Comparison of ENCODE assay signal across 20 mouse cellular contexts in the genomic region with DNA sequence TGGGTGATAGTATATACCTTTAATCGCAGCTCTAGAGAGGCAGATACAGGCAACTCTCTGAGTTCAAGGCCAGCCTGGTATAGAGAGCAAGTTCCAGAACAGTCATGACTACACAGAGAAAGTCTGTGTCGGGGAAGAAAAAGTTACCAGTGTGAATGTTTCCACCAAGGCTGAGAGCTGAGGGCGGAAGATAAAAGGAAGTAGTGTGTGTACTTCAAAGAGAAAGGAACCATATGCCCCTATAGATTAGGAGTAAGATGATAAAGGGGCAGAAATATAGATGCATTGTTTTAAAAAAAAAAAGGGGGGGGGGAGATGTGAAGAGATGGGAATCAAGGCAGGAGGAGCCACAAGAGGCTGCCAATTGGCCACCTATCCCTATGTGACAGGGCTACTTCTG.
DNase-seq lines count a peak whose midpoint lies in the region; ATAC-seq and TF ChIP-seq lines count a peak whose summit lies in the region.
"Had no signal": no experiment of that assay in that cellular context is flagged by ENCODE, and none has a peak within 500 bp of the region (broad histone marks: within the 10 kb centered on the region; RNA-seq: fewer than 3 reads in every experiment).

No protein-coding gene starts in this region.

- peak overlapping the region; percentile 77 for H3K4me3 ChIP-seq in megakaryocyte, embryonic 14.5 days (replicated peaks)
- peak overlapping the region; percentile 47 to 58; a peak in 3 of 4 replicates for H3K4me3 ChIP-seq in MEL (ENCODE audit: control insufficient read depth in 1 of 2, insufficient read depth in 1 of 2, low read depth in 2 of 2, low read length in 2 of 2)
- no peak overlapping the region for H3K4me3 ChIP-seq in liver, embryonic 13.5 days (replicated peaks)
- no peak overlapping the region for H3K4me3 ChIP-seq in heart, embryonic 12.5 days
- H3K4me3 ChIP-seq: embryonic facial prominence, embryonic 13.5 days; forebrain, embryonic 12.5 days; heart, adult 2 months; hindbrain, embryonic 15.5 days had no signal

- H3K27ac ChIP-seq in MEL (ENCODE audit: control insufficient read depth, low read depth, low read length), result peak overlapping the region; percentile 78
- no peak overlapping the region for H3K27ac ChIP-seq in liver, embryonic 13.5 days
- no peak overlapping the region for H3K27ac ChIP-seq in heart, embryonic 12.5 days (ENCODE audit: poor library complexity, severe bottlenecking)
- H3K27ac ChIP-seq: embryonic facial prominence, embryonic 13.5 days; forebrain, embryonic 12.5 days; heart, adult 2 months; hindbrain, embryonic 15.5 days had no signal

- TF ChIP-seq RAD21 in MEL (IDR thresholded peaks at IDR 0.05; ENCODE audit: low read depth, low read length), result no peak

- H3K79me2 ChIP-seq in MEL (ENCODE audit: control insufficient read depth, insufficient read depth, low read length, poor library complexity), result no peaks in the 10 kb centered on the region

- TF ChIP-seq EP300 in MEL (IDR thresholded peaks at IDR 0.05; ENCODE audit: low read depth in 1 of 2, low read length in 2 of 2), result peak; percentile 87 to 91

- TF ChIP-seq POLR2A in MEL (IDR thresholded peaks at IDR 0.05; ENCODE audit: control insufficient read depth in 1 of 2, insufficient read depth in 1 of 2, low read depth in 1 of 2, low read length in 2 of 2, poor library complexity in 1 of 2), result no peak

- H3K36me3 ChIP-seq in megakaryocyte, embryonic 14.5 days (replicated peaks; ENCODE audit: low read length), result peaks cover 92% of the 10 kb centered on the region
- peaks cover 0 to 17% of the 10 kb centered on the region in 2 experiments; a peak in 2 of 4 replicates for H3K36me3 ChIP-seq in MEL (ENCODE audit: control insufficient read depth in 1 of 2, insufficient read depth in 2 of 2, low read length in 2 of 2)
- no peaks in the 10 kb centered on the region for H3K36me3 ChIP-seq in liver, embryonic 13.5 days
- H3K36me3 ChIP-seq in heart, embryonic 12.5 days, result no peaks in the 10 kb centered on the region; the same call in 1 of the 2 replicates
- H3K36me3 ChIP-seq: forebrain, embryonic 12.5 days; hindbrain, embryonic 15.5 days had no signal

- no peaks in the 10 kb centered on the region for H3K9me3 ChIP-seq in megakaryocyte, embryonic 14.5 days
- H3K9me3 ChIP-seq in MEL (replicated peaks; ENCODE audit: insufficient read depth, low read length), result no peaks in the 10 kb centered on the region
- H3K9me3 ChIP-seq in liver, embryonic 13.5 days (replicated peaks), result no peaks in the 10 kb centered on the region
- no peaks in the 10 kb centered on the region for H3K9me3 ChIP-seq in heart, embryonic 12.5 days (replicated peaks)
- H3K9me3 ChIP-seq: embryonic facial prominence, embryonic 13.5 days; forebrain, embryonic 12.5 days; hindbrain, embryonic 15.5 days had no signal

- peaks cover 54% of the 10 kb centered on the region for H3K4me1 ChIP-seq in megakaryocyte, embryonic 14.5 days
- H3K4me1 ChIP-seq in MEL (ENCODE audit: control insufficient read depth in 1 of 2, insufficient read depth in 2 of 2, low read length in 2 of 2), result peaks cover 10 to 16% of the 10 kb centered on the region in 2 experiments
- peaks cover 16% of the 10 kb centered on the region for H3K4me1 ChIP-seq in liver, embryonic 13.5 days (replicated peaks)
- no peaks in the 10 kb centered on the region for H3K4me1 ChIP-seq in heart, embryonic 12.5 days (replicated peaks)
- H3K4me1 ChIP-seq: embryonic facial prominence, embryonic 13.5 days; forebrain, embryonic 12.5 days; hindbrain, embryonic 15.5 days had no signal

- peak; percentile 84 for DNase-seq in MEL (ENCODE audit: low read depth, low spot score)
- no peak for DNase-seq in liver, embryonic 13.5 days
- no peak for DNase-seq in right cerebral cortex, adult 2 months (ENCODE audit: low spot score in 2 of 2)
- DNase-seq in layer of hippocampus, adult 18-20 months (ENCODE audit: low spot score in 2 of 2), result no peak
- DNase-seq: adrenal gland, postnatal 10 days; B cell, adult 2 months; cerebellum, adult 11 months; cerebellum, adult 8-10 months; cerebellum, postnatal 14 days; gastrocnemius, postnatal 10 days; heart, adult 2 months; heart, postnatal 36 days had no signal

- peak overlapping the region; percentile 29 for H3K9ac ChIP-seq in MEL (ENCODE audit: control insufficient read depth, low read depth, low read length, poor library complexity, severe bottlenecking)
- no peak overlapping the region for H3K9ac ChIP-seq in liver, embryonic 13.5 days
- no peak overlapping the region for H3K9ac ChIP-seq in heart, embryonic 12.5 days
- H3K9ac ChIP-seq: embryonic facial prominence, embryonic 13.5 days; forebrain, embryonic 12.5 days; hindbrain, embryonic 15.5 days had no signal

- no peak overlapping the region for H3K4me2 ChIP-seq in liver, embryonic 13.5 days
- H3K4me2 ChIP-seq in heart, embryonic 12.5 days, result no peak overlapping the region
- H3K4me2 ChIP-seq: embryonic facial prominence, embryonic 13.5 days; forebrain, embryonic 12.5 days; heart, embryonic 11.5 days; hindbrain, embryonic 15.5 days had no signal

- no peaks in the 10 kb centered on the region for H3K27me3 ChIP-seq in megakaryocyte, embryonic 14.5 days (replicated peaks)
- H3K27me3 ChIP-seq in MEL (ENCODE audit: control insufficient read depth in 1 of 2, insufficient read depth in 2 of 2, low read length in 2 of 2), result no peaks in the 10 kb centered on the region
- no peaks in the 10 kb centered on the region for H3K27me3 ChIP-seq in liver, embryonic 13.5 days
- no peaks in the 10 kb centered on the region for H3K27me3 ChIP-seq in heart, embryonic 12.5 days (replicated peaks)
- H3K27me3 ChIP-seq: embryonic facial prominence, embryonic 13.5 days; forebrain, embryonic 12.5 days; hindbrain, embryonic 15.5 days had no signal

- no peak for ATAC-seq in megakaryocyte, adult 5-6 weeks (ENCODE audit: poor library complexity, severe bottlenecking)
- ATAC-seq in liver, embryonic 13.5 days (ENCODE audit: low read depth), result peak; percentile 62; the same call in 1 of the 2 replicates
- ATAC-seq in heart, embryonic 12.5 days (ENCODE audit: insufficient number of reproducible peaks, low FRiP score), result no peak
- ATAC-seq: forebrain, embryonic 16.5 days had no signal

- 36% methylated on average over 3 of the region's 3 CpGs for WGBS in liver, embryonic 13.5 days (ENCODE audit: insufficient replicate concordance)
- 62% methylated on average over 3 of the region's 3 CpGs for WGBS in heart, embryonic 12.5 days

- no peak for TF ChIP-seq CTCF in MEL (IDR thresholded peaks at IDR 0.05 in 2 of 3, conservative IDR thresholded peaks at IDR 0.05 in 1 of 3; ENCODE audit: control insufficient read depth in 1 of 3, insufficient read depth in 1 of 3, low read depth in 2 of 3, low read length in 3 of 3, poor library complexity in 1 of 3, severe bottlenecking in 1 of 3)

TF ChIP-seq in MEL, 35 proteins besides CTCF, POLR2A, EP300 and RAD21:
- TF ChIP-seq POLR2AphosphoS2 (IDR thresholded peaks at IDR 0.05; ENCODE audit: low read length) (no peak), MAZ (IDR thresholded peaks at IDR 0.05; ENCODE audit: low read depth, low read length) (peak; percentile 68; the same call in 1 of the 2 replicates), ZC3H11A (IDR thresholded peaks at IDR 0.05; ENCODE audit: low read depth, low read length) (no peak), HCFC1 (IDR thresholded peaks at IDR 0.05; ENCODE audit: low read depth, low read length) (no peak), MYC (IDR thresholded peaks at IDR 0.05; ENCODE audit: low read depth, low read length) (no peak), GABPA (IDR thresholded peaks at IDR 0.05; ENCODE audit: low read depth, low read length) (no peak), SIN3A (IDR thresholded peaks at IDR 0.05; ENCODE audit: low read length) (peak; percentile 63), UBTF (IDR thresholded peaks at IDR 0.05; ENCODE audit: borderline replicate concordance, insufficient read depth, low read depth, low read length) (no peak), GATA1 (IDR thresholded peaks at IDR 0.05; ENCODE audit: low read depth, low read length) (peak; percentile 90), E2F4 (IDR thresholded peaks at IDR 0.05; ENCODE audit: borderline replicate concordance, low read depth, low read length) (no peak), MAX (IDR thresholded peaks at IDR 0.05; ENCODE audit: low read length) (0 out of 2 replicates have a peak, but pooled peaks have one; percentile 13), TCF12 (IDR thresholded peaks at IDR 0.05; ENCODE audit: low read depth, low read length) (peak; percentile 89), TAL1 (IDR thresholded peaks at IDR 0.05; ENCODE audit: low read length) (peak; percentile 87), CHD1 (IDR thresholded peaks at IDR 0.05; ENCODE audit: low read depth, low read length) (no peak), ZNF384 (IDR thresholded peaks at IDR 0.05; ENCODE audit: low read depth, low read length) (peak; percentile 91), ETS1 (IDR thresholded peaks at IDR 0.05; ENCODE audit: low read depth, low read length) (peak; percentile 78; the same call in 1 of the 2 replicates), MXI1 (IDR thresholded peaks at IDR 0.05; ENCODE audit: low read depth, low read length) (0 out of 2 replicates have a peak, but pooled peaks have one; percentile 21), POLR2AphosphoS5 (IDR thresholded peaks at IDR 0.05; ENCODE audit: borderline replicate concordance, low read depth, low read length) (no peak), USF2 (IDR thresholded peaks at IDR 0.05; ENCODE audit: borderline replicate concordance in 1 of 2, insufficient read depth in 1 of 2, low read depth in 1 of 2, low read length in 2 of 2) (no peak), MEF2A (IDR thresholded peaks at IDR 0.05; ENCODE audit: extremely low read depth, insufficient replicate concordance, low read depth, low read length, poor library complexity, severe bottlenecking) (no peak), NELFE (IDR thresholded peaks at IDR 0.05; ENCODE audit: low read depth, low read length) (no peak), JUND (IDR thresholded peaks at IDR 0.05; ENCODE audit: low read depth, low read length) (no peak), ZKSCAN1 (IDR thresholded peaks at IDR 0.05; ENCODE audit: low read depth, low read length) (no peak; the same call in 1 of the 2 replicates), RCOR1 (IDR thresholded peaks at IDR 0.05; ENCODE audit: low read depth, low read length) (peak; percentile 65; the same call in 1 of the 2 replicates), CHD2 (IDR thresholded peaks at IDR 0.05; ENCODE audit: low read length) (no peak)

Comparison
In these comparisons a context has a peak if more than half of its experiments do, and no peak if none do; other contexts are left out.
1. H3K4me3 ChIP-seq: peak in megakaryocyte, embryonic 14.5 days (single experiment) and MEL (2 of 2); none in liver, embryonic 13.5 days (single experiment) and heart, embryonic 12.5 days (single experiment).